In the genomic region with DNA sequence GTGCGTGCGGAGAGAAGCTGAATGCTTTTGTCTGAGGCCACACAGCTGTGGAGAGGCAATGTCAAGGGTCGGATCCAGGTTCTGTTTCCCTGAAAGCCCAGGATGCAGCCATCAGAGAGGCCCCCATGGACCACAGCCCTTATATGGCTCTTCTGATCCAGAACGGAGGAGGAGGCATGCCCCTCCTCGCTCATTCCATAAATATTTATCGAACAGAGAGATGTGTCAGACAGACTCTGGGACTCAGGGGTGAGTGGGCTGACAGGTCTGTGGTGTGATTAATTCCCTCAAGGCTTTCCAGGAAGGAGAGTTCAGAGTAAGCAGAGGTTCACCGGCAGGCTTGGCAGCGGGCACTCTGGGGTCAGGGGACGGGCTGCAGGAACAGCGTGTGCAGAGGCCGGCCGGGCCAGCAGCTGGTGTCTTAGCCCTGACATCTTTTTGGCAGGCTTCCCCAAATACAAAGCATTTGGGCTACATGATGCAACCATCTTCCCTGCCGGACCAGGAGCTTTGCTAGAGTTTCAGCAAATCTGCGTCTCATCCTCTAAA, we compare ENCODE assay signal across 8 mouse cellular contexts. TPM values are rescaled to one million over a fixed set of nuclear protein-coding genes. Genes with fewer than 3 reads are reported as not detected.
DNase-seq lines count a peak whose midpoint lies in the region; ATAC-seq and TF ChIP-seq lines count a peak whose summit lies in the region.

No protein-coding gene starts in this region.

- no peak overlapping the region for H3K27ac ChIP-seq in embryonic facial prominence, embryonic 15.5 days (replicated peaks)
- H3K27ac ChIP-seq in limb, embryonic 10.5 days = peak overlapping the region; percentile 70
- H3K27ac ChIP-seq in stomach, postnatal 0 days (replicated peaks) = peak overlapping the region; percentile 75

- no peak for TF ChIP-seq CTCF in stomach, postnatal 0 days (IDR thresholded peaks at IDR 0.05; ENCODE audit: low read depth)

- no peak overlapping the region for H3K4me2 ChIP-seq in embryonic facial prominence, embryonic 15.5 days (replicated peaks)
- no peak overlapping the region for H3K4me2 ChIP-seq in stomach, postnatal 0 days (replicated peaks; ENCODE audit: low read depth)

- no peaks in the 10 kb centered on the region for H3K9me3 ChIP-seq in embryonic facial prominence, embryonic 15.5 days (replicated peaks)
- no peaks in the 10 kb centered on the region for H3K9me3 ChIP-seq in limb, embryonic 10.5 days (replicated peaks)
- H3K9me3 ChIP-seq in stomach, postnatal 0 days (ENCODE audit: control insufficient read depth, low read length) = no peaks in the 10 kb centered on the region

- H3K9ac ChIP-seq in embryonic facial prominence, embryonic 15.5 days = no peak overlapping the region
- no peak overlapping the region for H3K9ac ChIP-seq in stomach, postnatal 0 days (ENCODE audit: low read length)

- TF ChIP-seq EP300 in stomach, postnatal 0 days (optimal IDR thresholded peaks at IDR 0.05) = peak; percentile 89

- no peak overlapping the region for H3K4me3 ChIP-seq in embryonic facial prominence, embryonic 15.5 days (replicated peaks)
- no peak overlapping the region for H3K4me3 ChIP-seq in limb, embryonic 10.5 days
- H3K4me3 ChIP-seq in stomach, postnatal 0 days (ENCODE audit: low read depth, low read length) = no peak overlapping the region

- H3K27me3 ChIP-seq in embryonic facial prominence, embryonic 15.5 days = no peaks in the 10 kb centered on the region; the same call in 1 of the 2 replicates
- no peaks in the 10 kb centered on the region for H3K27me3 ChIP-seq in limb, embryonic 10.5 days (ENCODE audit: low read depth, poor library complexity, severe bottlenecking)
- no peaks in the 10 kb centered on the region for H3K27me3 ChIP-seq in stomach, postnatal 0 days (ENCODE audit: control insufficient read depth, insufficient read depth, low read length)

- no peaks in the 10 kb centered on the region for H3K36me3 ChIP-seq in embryonic facial prominence, embryonic 15.5 days
- no peaks in the 10 kb centered on the region for H3K36me3 ChIP-seq in limb, embryonic 10.5 days
- H3K36me3 ChIP-seq in stomach, postnatal 0 days (ENCODE audit: control insufficient read depth, insufficient read depth, low read length) = no peaks in the 10 kb centered on the region

- H3K4me1 ChIP-seq in embryonic facial prominence, embryonic 15.5 days = peaks cover 19% of the 10 kb centered on the region
- H3K4me1 ChIP-seq in limb, embryonic 10.5 days = peaks cover 70% of the 10 kb centered on the region
- no peaks in the 10 kb centered on the region for H3K4me1 ChIP-seq in stomach, postnatal 0 days (replicated peaks; ENCODE audit: control insufficient read depth, insufficient read depth)

- DNase-seq in adrenal gland, postnatal 14 days = peak; percentile 83
- peak; percentile 60 for DNase-seq in heart, postnatal 4 days
- DNase-seq in limb, embryonic 10.5 days (ENCODE audit: low spot score) = peak; percentile 52
- DNase-seq in stomach, postnatal 0 days (ENCODE audit: low spot score) = peak; percentile 59
- no peak for DNase-seq in left cerebral cortex, postnatal 10 days (ENCODE audit: extremely low spot score in 1 of 2, low spot score in 2 of 2)
- no peak for DNase-seq in spleen, postnatal 10 days (ENCODE audit: low spot score in 2 of 2)

- intact Hi-C loops in left cerebral cortex, postnatal 10 days (cut with DNase I) = no loop called here

- 26% methylated on average over 14 of the region's 14 CpGs for WGBS in embryonic facial prominence, embryonic 15.5 days
- 26% methylated on average over 14 of the region's 14 CpGs for WGBS in limb, embryonic 10.5 days
- 12% methylated on average over 14 of the region's 14 CpGs for WGBS in stomach, postnatal 0 days

- peak; percentile 53 for ATAC-seq in embryonic facial prominence, embryonic 15.5 days (ENCODE audit: insufficient number of reproducible peaks, low FRiP score, low TSS enrichment, low read depth)
- ATAC-seq in stomach, postnatal 0 days (ENCODE audit: low FRiP score, low TSS enrichment) = peak; percentile 82
- no peak for ATAC-seq in megakaryocyte, adult 5-6 weeks (ENCODE audit: poor library complexity, severe bottlenecking)

RNA-seq across cellular contexts. Expression of a gene that starts 12.0 kb away (rescaled TPM):
- total RNA-seq in adrenal gland, postnatal 14 days (2021) = 6.9 and 8.3 TPM in 2 replicates
- 11.6 and 13.1 TPM in 2 replicates for polyA plus RNA-seq in embryonic facial prominence, embryonic 15.5 days (2015; fragmentation: Nextera tagmentation; extraction: Ambion mirVana)
- 1 to 10 TPM; 3.6 to 4.6 TPM for total RNA-seq in heart, postnatal 4 days (2021)
- 5.0 and 6.1 TPM in 2 replicates for polyA plus RNA-seq in limb, embryonic 10.5 days (2016; fragmentation: Nextera tagmentation; extraction: Ambion mirVana)
- polyA plus RNA-seq in stomach, postnatal 0 days (2015; fragmentation: Nextera tagmentation; extraction: Ambion mirVana) = 29.2 and 29.6 TPM in 2 replicates
- 1 to 10 TPM; 2.0 to 2.5 TPM for total RNA-seq in left cerebral cortex, postnatal 10 days (2021)
- total RNA-seq in megakaryocyte, adult 5-6 weeks (2015) = 6.4 and 8.8 TPM in 2 replicates
- 7.8 and 10.5 TPM in 2 replicates for total RNA-seq in megakaryocyte, adult 5-6 weeks (2017)

Comparison
In these comparisons a context has a peak if more than half of its experiments do, and no peak if none do; other contexts are left out.
1. DNase-seq: peak in adrenal gland, postnatal 14 days (single experiment), heart, postnatal 4 days (single experiment), limb, embryonic 10.5 days (single experiment) and stomach, postnatal 0 days (single experiment); none in left cerebral cortex, postnatal 10 days (0 of 2) and spleen, postnatal 10 days (0 of 2).